Mouse (Mus musculus) adrenal gland, postnatal 4 days (tissue): Measurements from ENCODE around the gene Rps19. TPM values are rescaled to one million over a fixed set of nuclear protein-coding genes. Genes with fewer than 3 reads are reported as not detected.
A peak's percentile ranks its signal among the peaks of the same experiment; 100 is the strongest.

Source experiments
- DNase-seq, 2 experiments: peaks; one replicate each; pipeline ENCODE4 v3.0.0; 2021 to 2022; ENCODE audit warnings: low spot score in 2 of 2, mixed read lengths in 2 of 2
- total RNA-seq, 2 experiments: library from RNA; stranded (reverse); gene quantifications; 2 replicates each; pipeline ENCODE4 v1.2.3; 2021

The Rps19 gene
- total RNA-seq, 2 experiments from 2014 or later = 1,415 to 1,431 TPM

DNA sequence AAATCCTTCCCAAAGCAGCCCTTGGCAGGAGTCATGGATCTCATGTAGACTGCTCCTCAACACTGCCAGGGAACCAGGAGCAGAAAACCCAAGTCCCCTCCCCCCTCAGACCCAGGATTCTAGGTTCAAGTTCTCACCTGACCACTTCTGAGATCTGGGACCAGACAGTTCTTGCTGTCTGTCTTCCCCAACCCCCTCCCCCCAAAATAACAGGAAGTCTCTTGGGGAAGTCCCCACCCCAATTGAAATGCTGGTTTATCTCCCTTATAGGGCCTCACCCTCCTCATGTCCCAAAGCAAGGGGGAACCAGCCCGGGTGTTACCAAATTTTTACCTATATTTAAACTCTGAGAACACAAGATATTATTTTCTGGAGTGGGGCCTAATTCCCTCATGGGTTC lies 17.7 kb downstream of the Rps19 start:
- DNase-seq = no peak

DNA sequence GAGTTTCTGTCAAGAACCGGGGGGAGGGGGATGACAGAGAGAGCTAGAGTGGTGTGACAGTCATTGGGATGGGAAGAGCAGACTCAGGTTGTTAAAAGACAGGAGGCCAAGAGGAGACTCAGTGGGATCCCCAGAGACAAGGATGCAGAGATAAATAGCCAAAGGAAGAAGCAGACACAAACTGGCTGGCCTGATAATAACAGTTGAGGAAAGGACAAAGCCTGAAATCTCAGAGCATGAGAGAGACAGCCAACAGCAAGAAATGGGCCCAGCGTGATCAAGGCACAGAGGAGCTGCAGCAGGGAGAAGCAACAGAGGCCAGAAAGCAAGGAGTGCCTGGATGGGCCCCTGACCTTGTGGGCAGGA lies 18.1 kb downstream of the Rps19 start:
- DNase-seq = no peak

- DNase-seq = peak in 1 of 2 experiments; percentile 28
These were observed 18.7 kb downstream of the Rps19 start, which contains the start of gene Arhgef1 for GRCm38 (mm10) chr7:24902630-24903443. Gene Arhgef1 (plus strand): TSS chr7:24902912.

GRCm38 (mm10) chr7:24903444-24903825 lies 19.3 kb downstream of the Rps19 start:
- no peak for DNase-seq

DNA sequence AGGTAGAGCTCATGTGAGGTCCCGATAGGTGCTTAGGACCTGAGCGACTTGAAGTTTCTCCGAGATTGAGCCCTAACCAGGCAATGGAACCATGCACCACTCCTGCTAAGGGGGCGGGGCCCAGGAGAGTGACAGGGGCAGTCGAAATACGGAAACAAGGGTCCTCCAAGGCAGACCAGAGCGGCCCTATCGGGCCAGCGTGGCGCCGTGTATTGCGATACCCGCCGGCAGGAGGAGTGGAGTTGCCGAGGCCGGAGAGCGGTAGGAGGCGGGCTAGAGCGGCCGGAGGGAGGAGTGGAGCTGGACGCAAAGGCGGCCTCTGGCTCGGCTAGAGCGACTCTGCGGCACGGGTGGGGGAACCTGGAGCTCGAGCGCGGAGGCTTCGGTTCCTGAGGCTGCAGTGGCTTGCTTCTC lies 19.9 kb downstream of the Rps19 start:
- peak; percentile 82 to 97 for DNase-seq

- no peak for DNase-seq
These were observed 20.8 kb downstream of the Rps19 start for GRCm38 (mm10) chr7:24904936-24905335.

DNA sequence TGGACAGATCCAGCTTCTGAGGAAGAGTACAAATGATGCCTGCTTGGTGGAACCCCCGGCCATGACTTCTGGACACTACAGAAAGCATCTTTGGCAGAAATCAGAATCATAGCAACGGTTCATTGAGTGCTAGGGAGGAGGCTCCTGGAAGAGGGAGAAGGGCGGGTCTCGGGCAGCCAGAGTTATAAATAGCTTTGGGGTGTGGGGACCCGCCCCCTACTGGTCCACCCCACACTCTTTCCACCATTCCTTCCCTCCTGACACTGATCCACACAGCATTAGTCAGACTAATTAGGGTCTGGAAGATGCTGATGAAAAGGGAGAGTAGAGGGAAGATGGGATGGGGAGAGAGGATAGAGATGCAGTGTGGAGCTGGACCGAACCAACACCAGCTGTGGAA lies 22.4 kb downstream of the Rps19 start:
- no peak for DNase-seq

DNA sequence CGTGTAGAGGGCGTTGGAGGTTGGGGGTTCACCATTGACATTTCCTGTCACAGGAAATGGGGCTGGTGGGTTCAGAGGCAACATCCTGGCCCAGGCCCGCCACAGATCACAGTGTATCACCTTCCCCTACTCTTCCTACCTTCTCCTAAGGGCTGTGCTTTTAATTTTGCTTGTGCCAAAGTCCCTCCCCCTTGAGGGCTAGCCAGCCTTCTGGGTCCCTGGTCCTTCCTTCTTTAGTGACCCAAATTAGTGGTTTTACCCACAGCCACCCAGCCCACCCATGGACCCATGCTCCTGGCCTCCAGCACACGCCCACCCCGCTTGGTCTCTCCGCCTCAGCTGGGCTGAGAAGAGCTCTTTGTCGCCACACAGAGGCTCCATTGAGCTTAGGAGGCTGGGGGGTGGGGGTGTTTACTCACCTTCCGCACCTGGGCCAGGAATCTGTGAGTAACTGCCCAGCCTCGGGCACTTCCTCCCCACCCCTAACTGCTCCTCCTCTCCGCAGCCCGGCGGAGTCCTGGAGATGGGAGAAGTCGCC lies 23.1 kb downstream of the Rps19 start:
- no peak for DNase-seq

DNA sequence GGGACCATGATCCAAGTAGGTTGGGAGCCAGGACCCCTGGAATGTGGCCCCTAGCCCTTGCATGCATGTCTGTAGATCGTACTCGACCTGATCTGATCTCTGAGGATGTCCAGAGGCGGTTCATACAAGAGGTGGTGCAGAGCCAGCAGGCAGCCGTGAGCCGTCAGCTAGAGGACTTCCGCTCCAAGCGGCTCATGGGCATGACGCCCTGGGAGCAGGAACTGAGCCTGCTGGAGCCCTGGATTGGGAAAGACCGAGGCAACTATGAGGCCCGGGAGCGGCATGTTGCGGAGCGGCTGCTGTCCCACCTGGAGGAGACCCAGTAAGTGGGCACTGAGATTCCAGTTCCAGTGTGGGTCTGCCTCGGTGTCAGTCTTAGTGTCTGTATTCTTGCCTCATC lies 28.3 kb downstream of the Rps19 start:
- DNase-seq = no peak

DNA sequence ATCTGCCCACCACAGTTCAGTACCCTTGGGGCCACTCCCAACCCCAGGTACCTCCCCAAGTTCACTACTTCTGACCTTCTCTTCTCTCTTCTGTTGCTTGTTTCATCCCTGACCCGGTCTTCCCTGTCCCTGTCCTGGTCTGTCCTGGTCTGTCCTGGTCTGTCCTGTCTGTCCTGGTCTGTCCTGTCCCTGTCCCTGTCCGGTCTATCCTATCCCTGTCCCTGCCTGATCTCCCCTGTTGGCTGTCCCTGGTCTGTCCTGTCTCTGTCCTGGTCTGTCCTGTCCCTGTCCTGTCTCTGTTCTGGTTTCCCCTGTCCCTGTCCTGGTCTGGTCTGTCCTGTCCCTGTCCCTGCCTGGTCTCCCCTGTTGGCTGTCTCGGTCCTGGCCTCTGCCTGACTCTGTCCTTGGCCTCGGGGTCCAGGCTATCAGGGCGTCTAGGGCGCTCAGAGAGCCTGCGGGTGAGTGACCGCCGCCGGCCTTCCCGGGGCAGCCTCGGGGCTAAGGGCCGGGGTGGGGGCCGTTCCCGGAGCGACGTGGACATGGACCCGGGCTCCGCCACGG lies 34.7 kb downstream of the Rps19 start:
- no peak for DNase-seq

GRCm38 (mm10) chr7:24919728-24920127 lies 35.6 kb downstream of the Rps19 start:
- no peak for DNase-seq

- DNase-seq = no peak
These were observed 46.3 kb downstream of the Rps19 start for GRCm38 (mm10) chr7:24930475-24930874.

DNA sequence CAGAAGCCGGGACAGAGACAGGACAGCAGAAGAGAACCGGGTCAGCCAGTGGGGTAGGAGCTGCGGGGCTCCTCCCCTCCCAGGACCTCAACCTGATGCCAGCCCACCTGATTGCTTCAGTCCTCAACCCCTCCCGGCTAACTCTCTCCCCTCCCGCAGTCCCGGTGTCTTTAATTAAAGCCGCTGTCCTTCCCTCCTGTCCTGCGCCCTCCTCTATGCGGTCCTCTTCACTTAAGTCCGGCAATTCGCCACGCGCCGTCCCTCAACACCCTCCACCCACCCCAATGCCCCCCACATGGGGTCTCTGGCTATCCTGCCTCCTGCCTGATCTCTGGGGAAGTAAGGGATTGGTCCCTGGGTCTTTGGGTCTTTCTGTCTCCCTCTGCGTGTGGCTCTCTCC lies 47.5 kb downstream of the Rps19 start:
- DNase-seq = no peak

Other genes starting within 250 kb of the Rps19 start
- 1 to 10 TPM in 1 of 2 experiments, under 1 TPM in 1; 0.70 to 1.5 TPM for gene Lypd3, start 247.8 kb upstream of the Rps19 start, total RNA-seq
- gene Tex101, start 207.7 kb upstream of the Rps19 start, total RNA-seq = not detected
- not detected for gene BC049730, start 175.1 kb upstream of the Rps19 start, total RNA-seq
- gene Gm4763, start 157.5 kb upstream of the Rps19 start, total RNA-seq = not detected
- gene Cd177, start 124.1 kb upstream of the Rps19 start, total RNA-seq = 1 to 10 TPM; 1.5 to 3.9 TPM
- under 1 TPM; 0.48 to 0.51 TPM for gene Ceacam10, start 107.2 kb upstream of the Rps19 start, total RNA-seq
- gene Gm9844, start 22.2 kb upstream of the Rps19 start, total RNA-seq = under 1 TPM in 1 of 2 experiments, not detected in 1; 0.92 TPM
- not detected for gene Lypd4, start 14.4 kb upstream of the Rps19 start, total RNA-seq
- gene Dmrtc2, start 14.3 kb upstream of the Rps19 start, total RNA-seq = under 1 TPM in 1 of 2 experiments, not detected in 1; 0.17 TPM
- gene Cd79a, start 13.0 kb downstream of the Rps19 start, total RNA-seq = 1 to 10 TPM; 1.1 to 3.2 TPM
- gene Arhgef1, start 18.5 kb downstream of the Rps19 start, total RNA-seq = 100 to 1,000 TPM; 159 to 161 TPM
- gene Gm4881, start 60.1 kb downstream of the Rps19 start, total RNA-seq = not detected
- gene Rabac1, start 88.4 kb downstream of the Rps19 start, total RNA-seq = 100 to 1,000 TPM; 204 to 208 TPM
- 10 to 100 TPM; 66.4 to 69.0 TPM for gene Atp1a3, start 121.6 kb downstream of the Rps19 start, total RNA-seq
- gene Grik5, start 188.0 kb downstream of the Rps19 start, total RNA-seq = 10 to 100 TPM; 38.1 to 45.1 TPM
- 10 to 100 TPM; 22.3 to 24.4 TPM for gene Zfp574, start 188.2 kb downstream of the Rps19 start, total RNA-seq